In the genomic region with DNA sequence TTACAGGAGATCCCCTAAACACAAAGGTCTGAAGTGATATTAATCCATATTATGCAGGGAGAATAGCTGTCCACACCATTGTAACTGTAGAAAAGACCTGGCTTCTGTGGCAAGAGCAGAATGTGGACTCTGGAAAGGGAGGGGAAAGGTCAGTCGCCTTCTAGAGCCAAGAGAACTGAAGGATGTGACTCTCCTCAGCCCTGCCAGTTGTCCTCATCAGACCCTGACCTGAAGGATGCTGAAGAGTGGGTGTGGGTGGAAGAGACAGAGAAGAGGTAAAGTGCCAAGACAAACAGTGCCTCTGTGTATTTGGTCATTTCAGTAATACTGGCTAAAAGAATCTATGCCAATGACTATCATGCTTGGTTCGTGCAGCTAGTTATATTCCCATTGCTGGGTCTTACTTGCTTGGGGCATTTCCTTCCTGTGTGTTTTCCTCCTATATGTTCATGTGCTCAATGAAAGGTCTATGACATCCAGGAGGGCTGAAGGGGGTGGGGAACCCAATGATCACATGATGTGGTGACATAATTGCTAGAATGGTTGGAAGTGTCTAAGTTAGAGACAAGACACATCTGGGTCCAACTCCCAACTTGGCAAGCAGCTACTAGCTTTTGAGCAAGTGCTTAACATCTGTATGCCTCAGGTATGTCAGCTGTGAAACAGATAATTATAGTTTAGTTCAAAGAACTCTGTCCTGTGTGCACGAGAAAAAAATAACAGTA, we compare ENCODE assay signal across 20 mouse cellular contexts. TPM values are rescaled to one million over a fixed set of nuclear protein-coding genes. Genes with fewer than 3 reads are reported as not detected.
DNase-seq lines count a peak whose midpoint lies in the region; ATAC-seq lines count a peak whose summit lies in the region.
"Had no signal": no experiment of that assay in that cellular context is flagged by ENCODE, and none has a peak within 500 bp of the region (broad histone marks: within the 10 kb centered on the region; RNA-seq: fewer than 3 reads in every experiment).

No protein-coding gene starts in this region.

- WGBS in forebrain, embryonic 11.5 days: 87% methylated on average over 3 of the region's 3 CpGs

- no peaks in the 10 kb centered on the region for H3K4me1 ChIP-seq in forebrain, embryonic 11.5 days (replicated peaks; ENCODE audit: control insufficient read depth, insufficient read depth, low read length)
- H3K4me1 ChIP-seq: embryonic facial prominence, embryonic 12.5 days; neural tube, embryonic 12.5 days had no signal

- intact Hi-C loops in heart, postnatal 10 days (cut with DNase I): no loop called here

- H3K36me3 ChIP-seq in forebrain, embryonic 11.5 days (ENCODE audit: control insufficient read depth, insufficient read depth, low read length): no peaks in the 10 kb centered on the region
- H3K36me3 ChIP-seq: embryonic facial prominence, embryonic 12.5 days; liver, embryonic 12.5 days; midbrain, embryonic 12.5 days had no signal

- no peaks in the 10 kb centered on the region for H3K27me3 ChIP-seq in forebrain, embryonic 11.5 days (ENCODE audit: control insufficient read depth, insufficient read depth, low read length)
- H3K27me3 ChIP-seq: embryonic facial prominence, embryonic 12.5 days; liver, embryonic 12.5 days; midbrain, embryonic 12.5 days; neural tube, embryonic 12.5 days had no signal

- no peak for ATAC-seq in forebrain, embryonic 11.5 days (replicated peaks; ENCODE audit: low FRiP score)
- ATAC-seq: forebrain, embryonic 16.5 days; liver, embryonic 12.5 days had no signal

- peak; percentile 39 to 55 for DNase-seq in kidney, adult 8-10 months
- no peak for DNase-seq in kidney, postnatal 10 days
- DNase-seq in 3T3-L1 (ENCODE audit: low read depth, low spot score) (peak; percentile 22), adipocyte (ENCODE audit: low spot score) (peak; percentile 73)
- DNase-seq in heart, postnatal 10 days: peak; percentile 57 to 58
- DNase-seq in gastrocnemius, postnatal 10 days: no peak
- no peak for DNase-seq in forebrain, embryonic 11.5 days (ENCODE audit: low spot score)
- DNase-seq: adrenal gland, adult 8-10 months; cerebellum, adult 9-10 months; kidney, postnatal 4 days; layer of hippocampus, adult 9-11 months; lung, embryonic 14.5 days; thymus, postnatal 14 days had no signal

- H3K27ac ChIP-seq in forebrain, embryonic 11.5 days (ENCODE audit: low read depth, low read length): no peak overlapping the region
- H3K27ac ChIP-seq: embryonic facial prominence, embryonic 12.5 days; liver, embryonic 12.5 days; macrophage; midbrain, embryonic 12.5 days; neural tube, embryonic 12.5 days; stomach, postnatal 0 days had no signal

- no peak overlapping the region for H3K9ac ChIP-seq in forebrain, embryonic 11.5 days (ENCODE audit: low read length)
- H3K9ac ChIP-seq: embryonic facial prominence, embryonic 12.5 days; liver, embryonic 12.5 days; lung, embryonic 14.5 days; midbrain, embryonic 12.5 days; neural tube, embryonic 12.5 days had no signal

- H3K4me3 ChIP-seq in forebrain, embryonic 11.5 days (ENCODE audit: low read depth, low read length): no peak overlapping the region
- H3K4me3 ChIP-seq: embryonic facial prominence, embryonic 12.5 days; liver, embryonic 12.5 days; midbrain, embryonic 12.5 days; neural tube, embryonic 12.5 days had no signal

- no peaks in the 10 kb centered on the region for H3K9me3 ChIP-seq in forebrain, embryonic 11.5 days (ENCODE audit: control insufficient read depth, low read length)
- H3K9me3 ChIP-seq: embryonic facial prominence, embryonic 12.5 days; liver, embryonic 12.5 days; midbrain, embryonic 12.5 days; neural tube, embryonic 12.5 days had no signal

- H3K4me2 ChIP-seq in forebrain, embryonic 11.5 days (ENCODE audit: low read depth, low read length, severe bottlenecking): no peak overlapping the region
- H3K4me2 ChIP-seq: embryonic facial prominence, embryonic 12.5 days; liver, embryonic 12.5 days; lung, embryonic 14.5 days; midbrain, embryonic 12.5 days; neural tube, embryonic 12.5 days had no signal

RNA-seq across cellular contexts. Expression of gene Slc24a5, which starts 5.3 kb away (rescaled TPM):
- 1 to 10 TPM in 1 of 2 experiments, under 1 TPM in 1; 0.89 to 1.5 TPM for total RNA-seq in heart, postnatal 10 days (2021)
- total RNA-seq in gastrocnemius, postnatal 10 days (2021): under 1 TPM; 0.29 to 0.63 TPM
- polyA plus RNA-seq in forebrain, embryonic 11.5 days (2014; fragmentation: Nextera tagmentation; extraction: Ambion mirVana): 5.8 and 7.6 TPM in 2 replicates

RNA-seq across cellular contexts. Expression of gene Myef2, which starts 50.2 kb away (rescaled TPM):
- 10 to 100 TPM; 20.8 to 24.6 TPM for total RNA-seq in heart, postnatal 10 days (2021)
- total RNA-seq in gastrocnemius, postnatal 10 days (2021): 10 to 100 TPM; 14.0 to 20.2 TPM
- polyA plus RNA-seq in forebrain, embryonic 11.5 days (2014; fragmentation: Nextera tagmentation; extraction: Ambion mirVana): 235 and 249 TPM in 2 replicates

Comparison
In these comparisons a context has a peak if more than half of its experiments do, and no peak if none do; other contexts are left out.
1. DNase-seq: peak in kidney, adult 8-10 months (2 of 2), 3T3-L1 (single experiment), adipocyte (single experiment) and heart, postnatal 10 days (2 of 2); none in kidney, postnatal 10 days (single experiment), gastrocnemius, postnatal 10 days (single experiment) and forebrain, embryonic 11.5 days (single experiment).